Mouse (Mus musculus) midbrain, embryonic 14.5 days (tissue): Measurements from ENCODE around the gene Rtl6. TPM values are rescaled to one million over a fixed set of nuclear protein-coding genes. Genes with fewer than 3 reads are reported as not detected.
A peak's percentile ranks its signal among the peaks of the same experiment; 100 is the strongest.

Experiments
- ATAC-seq: fragments of 200-750 bp; cut with Nextera tagmentation; 2 replicates; pipeline ENCODE4 v1.8.0; 2017; ENCODE audit warnings: moderate number of reproducible peaks, moderate library complexity; ENCODE audit not compliant: low FRiP score, low TSS enrichment
- DNase-seq: peaks from one replicate; pipeline ENCODE4 v3.0.0-alpha.2; 2015
- H3K27ac ChIP-seq: fragments of 300-500 bp; sonication (generic); replicated peaks from 2 replicates; pipeline ENCODE4 v1.5.1; 2014; ENCODE audit warnings: mild to moderate bottlenecking, low read depth, low read length, moderate library complexity
- H3K27me3 ChIP-seq: fragments of 300-500 bp; sonication (generic); 2 replicates; pipeline ENCODE4 v1.6.1; 2014; ENCODE audit warnings: low read length, control low read depth, mixed read lengths; ENCODE audit not compliant: control insufficient read depth, insufficient read depth
- H3K36me3 ChIP-seq: fragments of 300-500 bp; sonication (generic); 2 replicates; pipeline ENCODE4 v1.6.1; 2014; ENCODE audit warnings: low read length, control low read depth; ENCODE audit not compliant: control insufficient read depth, insufficient read depth
- H3K4me1 ChIP-seq: fragments of 300-500 bp; sonication (generic); 2 replicates; pipeline ENCODE4 v1.6.1; 2014; ENCODE audit warnings: mild to moderate bottlenecking, antibody characterized with exemption, low read length, control low read depth; ENCODE audit not compliant: control insufficient read depth, insufficient read depth
- H3K4me2 ChIP-seq: fragments of 300-500 bp; sonication (generic); 2 replicates; pipeline ENCODE4 v1.6.1; 2014; ENCODE audit warnings: mild to moderate bottlenecking, low read length, moderate library complexity
- H3K4me3 ChIP-seq: fragments of 300-500 bp; sonication (generic); replicated peaks from 2 replicates; pipeline ENCODE4 v1.5.1; 2014; ENCODE audit warnings: low read depth, low read length
- H3K9ac ChIP-seq: fragments of 300-500 bp; sonication (generic); replicated peaks from 2 replicates; pipeline ENCODE4 v1.6.1; 2014; ENCODE audit warnings: mild to moderate bottlenecking, low read length, moderate library complexity
- H3K9me3 ChIP-seq: fragments of 300-500 bp; sonication (generic); 2 replicates; pipeline ENCODE4 v1.6.1; 2016; ENCODE audit warnings: low read length, control low read depth, mixed read lengths; ENCODE audit not compliant: control insufficient read depth
- WGBS: fragments of 180-500 bp; shearing (Covaris S2); extraction: QIAGEN DNeasy Blood & Tissue Kit; methylation state at CpG from one replicate; pipeline ENCODE4 v1.1.7; 2014; 5-methylcytosine and 5-hydroxymethylcytosine counted together
- polyA plus RNA-seq: library from polyadenylated mRNA; unstranded; fragments of >200 nt; fragmentation: Nextera tagmentation; extraction: Ambion mirVana; gene quantifications from 2 replicates; pipeline ENCODE4 v1.2.1, GENCODE M21; 2014

Rtl6 gene
- polyA plus RNA-seq, 1 experiment from 2014 or later = 41.2 TPM

DNA sequence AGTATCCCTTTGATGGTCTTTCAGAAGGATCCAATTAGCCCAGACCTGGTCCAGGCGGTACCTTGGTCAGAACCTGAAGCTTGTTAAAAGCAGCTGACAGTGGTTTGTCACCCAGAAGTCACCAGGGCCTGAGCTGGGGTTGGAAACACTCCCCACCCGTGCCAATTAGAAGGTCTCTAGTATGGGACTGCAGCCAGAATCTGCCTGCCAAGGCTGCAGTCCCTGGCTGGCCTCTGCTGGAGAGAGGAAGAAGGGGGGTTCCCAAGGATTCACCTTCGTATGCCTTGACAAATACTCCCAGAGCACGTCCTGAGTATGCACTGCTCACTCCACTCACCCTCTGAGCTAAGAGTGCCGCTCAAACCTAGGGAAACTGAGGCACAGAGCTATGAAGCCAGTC, 34.6 kb upstream of the Rtl6 start:
- ATAC-seq (no peak), DNase-seq (peak; percentile 45)
- 68% methylated on average over 5 of the region's 5 CpGs for WGBS
- H3K4me3 ChIP-seq = no peak overlapping the region
- no peak overlapping the region for H3K4me2 ChIP-seq
- H3K9ac ChIP-seq = no peak overlapping the region
- peaks cover 39% of the 10 kb centered on the region for H3K4me1 ChIP-seq
- H3K27me3 ChIP-seq = no peaks in the 10 kb centered on the region
- H3K27ac ChIP-seq = no peak overlapping the region
- no peaks in the 10 kb centered on the region for H3K9me3 ChIP-seq
- H3K36me3 ChIP-seq = no peaks in the 10 kb centered on the region

DNA sequence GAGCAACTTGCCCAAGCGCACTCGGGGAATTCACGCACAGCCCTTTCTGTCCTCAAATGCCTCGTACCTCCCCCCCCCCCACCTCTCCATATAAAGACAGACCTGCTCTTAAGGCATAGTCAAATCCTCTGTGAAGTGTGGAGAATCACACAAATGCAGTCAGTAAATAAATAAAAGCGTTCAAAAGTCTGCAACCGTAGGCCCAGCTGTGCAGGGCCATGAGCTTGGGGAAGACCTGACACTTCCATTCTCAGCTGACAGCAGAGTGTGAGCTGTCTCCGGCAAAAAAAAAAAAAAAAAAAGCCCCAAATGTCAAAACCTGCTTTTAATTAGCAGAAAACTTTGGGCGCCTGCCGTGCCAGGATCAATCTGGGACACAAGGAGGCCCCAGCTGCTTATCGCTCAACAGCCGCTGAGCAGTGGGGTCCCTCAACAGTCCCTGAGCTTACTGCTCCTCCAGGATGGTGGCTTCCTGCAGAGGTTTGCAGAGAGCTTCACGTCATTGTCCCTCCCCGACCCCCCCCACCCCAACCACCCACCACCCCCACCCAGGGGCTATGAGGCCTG, 34.0 kb upstream of the Rtl6 start:
- no peaks in the 10 kb centered on the region for H3K27me3 ChIP-seq
- DNase-seq (peak; percentile 56), ATAC-seq (no peak)
- WGBS = 21% methylated on average over 13 of the region's 13 CpGs
- no peaks in the 10 kb centered on the region for H3K9me3 ChIP-seq
- no peak overlapping the region for H3K4me2 ChIP-seq
- peaks cover 39% of the 10 kb centered on the region for H3K4me1 ChIP-seq
- no peak overlapping the region for H3K9ac ChIP-seq
- H3K36me3 ChIP-seq = no peaks in the 10 kb centered on the region
- H3K27ac ChIP-seq = no peak overlapping the region
- no peak overlapping the region for H3K4me3 ChIP-seq

DNA sequence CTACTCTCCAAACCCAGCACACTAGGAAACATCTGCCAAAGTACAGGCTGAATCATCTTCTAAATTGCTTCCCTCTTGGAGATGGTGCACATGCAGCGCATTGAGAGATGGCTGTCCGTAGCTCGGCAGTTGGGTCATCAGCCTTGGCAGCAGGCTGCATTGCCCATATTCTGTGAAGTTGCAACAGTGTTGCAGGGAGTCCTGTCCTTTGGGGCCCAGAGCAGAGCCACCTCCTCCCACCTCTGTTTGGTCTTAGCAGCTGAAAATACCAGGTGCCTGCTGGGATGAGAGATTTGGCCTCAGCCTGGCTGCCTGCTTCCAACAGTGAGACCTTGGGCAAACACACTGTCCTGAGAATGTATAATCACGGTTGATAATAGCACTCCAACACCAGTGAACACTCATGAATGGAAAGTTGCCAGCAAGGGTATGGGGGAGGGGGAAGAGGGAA, 30.8 kb upstream of the Rtl6 start:
- H3K4me3 ChIP-seq = no peak overlapping the region
- no peak overlapping the region for H3K4me2 ChIP-seq
- H3K4me1 ChIP-seq = peaks cover 27% of the 10 kb centered on the region
- no peak overlapping the region for H3K9ac ChIP-seq
- H3K27ac ChIP-seq = no peak overlapping the region
- H3K9me3 ChIP-seq = no peaks in the 10 kb centered on the region
- 59% methylated on average over 4 of the region's 4 CpGs for WGBS
- no peaks in the 10 kb centered on the region for H3K27me3 ChIP-seq
- DNase-seq (peak; percentile 50), ATAC-seq (no peak)
- no peaks in the 10 kb centered on the region for H3K36me3 ChIP-seq

GRCm38 (mm10) chr15:84578607-84579006, 21.0 kb upstream of the Rtl6 start:
- Histone ChIP-seq H3K36me3 (no peaks in the 10 kb centered on the region), H3K9me3 (no peaks in the 10 kb centered on the region), H3K27ac (no peak overlapping the region), H3K4me2 (no peak overlapping the region), H3K4me1 (no peaks in the 10 kb centered on the region), H3K27me3 (no peaks in the 10 kb centered on the region), H3K4me3 (no peak overlapping the region), H3K9ac (no peak overlapping the region)
- ATAC-seq (no peak), DNase-seq (no peak)
- 84% methylated on average over 1 of the region's 1 CpGs for WGBS

DNA sequence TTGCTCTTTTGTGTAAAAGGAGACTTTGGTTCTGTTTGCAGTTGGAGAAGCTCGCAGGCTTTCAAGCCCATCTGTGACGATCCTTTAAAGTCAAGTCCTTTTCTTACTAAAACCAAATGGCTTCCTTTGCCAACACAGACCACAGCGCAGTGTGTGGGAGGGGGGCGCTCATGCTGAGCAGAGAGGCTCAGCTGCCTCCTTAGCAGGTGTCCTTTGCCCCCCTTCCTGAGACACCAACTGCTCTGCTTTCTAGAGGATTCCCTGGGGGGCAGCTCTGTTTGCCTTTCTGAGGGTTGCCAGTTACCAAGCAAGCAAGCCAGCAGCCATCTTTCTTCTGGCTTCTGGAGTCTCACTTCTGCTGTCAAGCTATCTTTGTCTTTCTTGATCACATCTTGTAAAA, 19.4 kb upstream of the Rtl6 start:
- H3K4me2 ChIP-seq = no peak overlapping the region
- no peaks in the 10 kb centered on the region for H3K4me1 ChIP-seq
- no peak overlapping the region for H3K4me3 ChIP-seq
- DNase-seq (peak; percentile 56), ATAC-seq (no peak)
- no peaks in the 10 kb centered on the region for H3K9me3 ChIP-seq
- 50% methylated on average over 4 of the region's 4 CpGs for WGBS
- no peak overlapping the region for H3K9ac ChIP-seq
- H3K27me3 ChIP-seq = no peaks in the 10 kb centered on the region
- no peaks in the 10 kb centered on the region for H3K36me3 ChIP-seq
- no peak overlapping the region for H3K27ac ChIP-seq

DNA sequence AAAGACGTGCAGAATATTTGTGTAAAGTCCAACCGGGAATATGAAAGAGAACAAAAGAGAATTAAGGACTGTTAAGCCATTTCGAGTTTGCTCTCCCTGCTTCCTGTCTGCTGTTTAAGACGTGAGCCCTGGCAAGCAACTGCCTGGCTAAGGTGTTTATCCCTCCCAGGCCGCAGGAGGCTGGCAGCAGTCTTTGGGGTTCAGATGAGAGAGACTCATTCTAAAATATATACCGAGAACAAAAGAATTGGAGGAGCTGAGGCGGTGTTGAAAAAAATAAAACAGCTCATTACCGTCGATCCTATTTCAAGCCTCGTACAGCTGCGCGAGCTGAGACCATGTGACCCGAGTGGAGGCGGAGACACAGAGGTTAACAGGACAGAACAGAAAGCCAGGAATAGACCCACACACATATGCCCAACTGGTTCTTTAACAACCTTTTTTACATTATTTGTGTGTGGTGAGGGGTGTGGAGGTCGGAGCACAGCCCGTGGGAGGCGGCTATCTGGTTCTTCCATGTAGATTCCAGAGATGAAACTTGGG, 9.0 kb upstream of the Rtl6 start:
- Histone ChIP-seq H3K36me3 (no peaks in the 10 kb centered on the region), H3K9ac (no peak overlapping the region), H3K4me3 (no peak overlapping the region), H3K27me3 (no peaks in the 10 kb centered on the region), H3K27ac (no peak overlapping the region), H3K9me3 (no peaks in the 10 kb centered on the region), H3K4me2 (no peak overlapping the region), H3K4me1 (no peaks in the 10 kb centered on the region)
- peak; percentile 9 for DNase-seq
- 66% methylated on average over 17 of the region's 17 CpGs for WGBS
- no peak for ATAC-seq

DNA sequence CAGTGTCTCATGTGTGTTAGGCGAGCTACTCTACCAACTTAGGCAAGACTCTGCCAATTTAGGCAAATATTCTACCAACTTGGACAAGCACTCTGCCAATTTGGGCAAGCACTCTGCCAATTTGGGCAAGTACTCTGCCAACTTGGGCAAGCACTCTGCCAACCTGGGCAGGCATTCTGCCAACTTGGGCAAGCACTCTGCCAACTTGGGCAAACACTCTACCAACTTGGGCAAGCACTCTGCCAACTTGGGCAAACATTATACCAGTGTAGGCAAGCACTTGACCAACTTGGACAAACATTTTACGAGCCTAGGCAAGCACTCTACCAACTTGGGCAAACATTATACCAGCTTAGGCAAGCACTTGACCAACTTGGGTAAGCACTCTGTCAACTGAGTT, 3.9 kb upstream of the Rtl6 start:
- H3K27ac ChIP-seq = no peak overlapping the region
- H3K4me3 ChIP-seq = no peak overlapping the region
- H3K27me3 ChIP-seq = no peaks in the 10 kb centered on the region
- no peak overlapping the region for H3K9ac ChIP-seq
- 0 out of 2 replicates have a peak, but pooled peaks cover under 1% of the 10 kb centered on the region for H3K36me3 ChIP-seq
- no peaks in the 10 kb centered on the region for H3K9me3 ChIP-seq
- H3K4me1 ChIP-seq = peaks cover 5% of the 10 kb centered on the region; the same call in 1 of the 2 replicates
- no peak overlapping the region for H3K4me2 ChIP-seq
- no peak for ATAC-seq
- DNase-seq = no peak
- 85% methylated on average over 2 of the region's 2 CpGs for WGBS

GRCm38 (mm10) chr15:84556674-84557073, 949 bp downstream of the Rtl6 start:
- Histone ChIP-seq H3K9ac (peak overlapping the region; percentile 86; the same call in 1 of the 2 replicates), H3K9me3 (peaks cover 2% of the 10 kb centered on the region; the same call in 1 of the 2 replicates), H3K36me3 (peaks cover 29% of the 10 kb centered on the region), H3K4me2 (peak overlapping the region; percentile 85), H3K27ac (no peak overlapping the region), H3K27me3 (no peaks in the 10 kb centered on the region), H3K4me3 (peak overlapping the region; percentile 66), H3K4me1 (peaks cover 29% of the 10 kb centered on the region)
- 98% methylated on average over 17 of the region's 17 CpGs for WGBS
- DNase-seq (no peak), ATAC-seq (no peak)

DNA sequence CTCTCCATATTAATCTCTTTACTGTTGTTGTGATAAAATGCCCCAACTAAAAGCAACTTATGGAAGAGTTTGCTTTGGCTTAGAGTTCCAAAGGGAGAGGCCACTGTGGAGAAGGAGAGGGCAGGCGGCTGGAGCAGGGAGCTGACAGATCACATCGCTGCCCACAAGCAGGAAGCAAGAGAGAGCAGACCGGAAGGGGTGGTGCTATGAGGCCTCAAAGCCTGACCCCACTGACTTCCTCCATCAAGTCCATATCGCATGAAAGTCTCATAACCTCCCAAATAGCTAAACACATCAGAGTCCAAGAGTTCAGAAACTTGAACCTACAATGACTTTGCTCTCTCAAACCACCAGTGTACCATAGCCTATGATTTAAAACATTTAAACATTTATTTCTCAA, 6.6 kb downstream of the Rtl6 start:
- Histone ChIP-seq H3K27ac (no peak overlapping the region), H3K4me3 (no peak overlapping the region), H3K27me3 (no peaks in the 10 kb centered on the region), H3K9ac (no peak overlapping the region), H3K9me3 (peaks cover under 1% of the 10 kb centered on the region; the same call in 1 of the 2 replicates), H3K4me1 (peaks cover 20% of the 10 kb centered on the region), H3K4me2 (no peak overlapping the region), H3K36me3 (peaks cover 24% of the 10 kb centered on the region)
- WGBS = 93% methylated on average over 4 of the region's 4 CpGs
- DNase-seq (no peak), ATAC-seq (no peak)
